Mouse (Mus musculus) erythroblast, adult 5-6 weeks (primary cell): ENCODE data around the gene Dstyk. TPM values are rescaled to one million over a fixed set of nuclear protein-coding genes. Genes with fewer than 3 reads are reported as not detected.

Experiments used
- ATAC-seq: replicated peaks from 2 replicates; pipeline ENCODE4 v1.8.0; 2016; ENCODE audit warnings: moderate number of reproducible peaks, mild to moderate bottlenecking, moderate TSS enrichment, inconsistent platforms; ENCODE audit not compliant: poor library complexity, low FRiP score, severe bottlenecking
- total RNA-seq, 2 experiments: library from RNA; stranded (forward) in 1 of 2; stranded (reverse) in 1 of 2; fragments of 150-400 nt in 1 of 2; fragments of 200-764, 138-1000 nt in 1 of 2; gene quantifications; 2 replicates each; pipeline versions ENCODE4 v1.2.3 to v1.2.4; 2015 to 2017; ENCODE audit warnings: low replicate concordance in 2 of 2

Gene Dstyk
- total RNA-seq, 2 experiments from 2014 or later: 37.3 to 46.4 TPM

- ATAC-seq: no peak
These were observed 31.1 kb upstream of the Dstyk start for GRCm38 (mm10) chr1:132386266-132386665.

- peak; percentile 51 for ATAC-seq
These were observed 29.4 kb upstream of the Dstyk start for GRCm38 (mm10) chr1:132387943-132388342.

- ATAC-seq: peak; percentile 63
These were observed 28.2 kb upstream of the Dstyk start for GRCm38 (mm10) chr1:132388813-132389803.

GRCm38 (mm10) chr1:132389886-132390585, 27.3 kb upstream of the Dstyk start:
- peak; percentile 74 for ATAC-seq

GRCm38 (mm10) chr1:132390691-132391579, 26.4 kb upstream of the Dstyk start, which contains the start of gene Tmcc2:
Tmcc2 (minus strand) TSS chr1:132391281.
- peak; percentile 6 for ATAC-seq

GRCm38 (mm10) chr1:132391580-132392022, 25.8 kb upstream of the Dstyk start:
- peak; percentile 37 for ATAC-seq

- ATAC-seq: no peak
These were observed 24.5 kb upstream of the Dstyk start for GRCm38 (mm10) chr1:132392872-132393271.

GRCm38 (mm10) chr1:132396705-132397104, 20.6 kb upstream of the Dstyk start:
- ATAC-seq: no peak

- ATAC-seq: peak; percentile 93
These were observed 16.8 kb upstream of the Dstyk start for GRCm38 (mm10) chr1:132400538-132400937.

- ATAC-seq: no peak
These were observed 15.5 kb upstream of the Dstyk start for GRCm38 (mm10) chr1:132401843-132402242.

- peak; percentile 91 for ATAC-seq
These were observed 6.7 kb upstream of the Dstyk start for GRCm38 (mm10) chr1:132410657-132411056.

- peak; percentile 30 for ATAC-seq
These were observed 962 bp upstream of the Dstyk start for GRCm38 (mm10) chr1:132416244-132416942.

- ATAC-seq: 0 out of 2 replicates have a peak, but pooled peaks have one; percentile 1
These were observed 438 bp upstream of the Dstyk start for GRCm38 (mm10) chr1:132416943-132417290.

- no peak for ATAC-seq
These were observed 2.9 kb downstream of the Dstyk start for GRCm38 (mm10) chr1:132420206-132420605.

GRCm38 (mm10) chr1:132420662-132421061, 3.3 kb downstream of the Dstyk start:
- ATAC-seq: no peak

GRCm38 (mm10) chr1:132422912-132423696, 5.7 kb downstream of the Dstyk start:
- no peak for ATAC-seq

- no peak for ATAC-seq
These were observed 8.2 kb downstream of the Dstyk start for GRCm38 (mm10) chr1:132425600-132425999.

- no peak for ATAC-seq
These were observed 13.5 kb downstream of the Dstyk start for GRCm38 (mm10) chr1:132430818-132431217.
